Mouse (Mus musculus) intestine, embryonic 15.5 days (tissue): ENCODE measurements around the gene Atp1a3. TPM values are rescaled to one million over a fixed set of nuclear protein-coding genes. Genes with fewer than 3 reads are reported as not detected.
"Not testable (repeated sequence)": the region's sequence is repeated elsewhere in the genome, so short reads cannot be mapped to it uniquely, and the experiment has no call there.

Experiments used
- ATAC-seq: fragments of 200-750 bp; cut with Nextera tagmentation; 2 replicates; pipeline ENCODE4 v1.8.0; 2017; ENCODE audit warnings: moderate TSS enrichment, moderate library complexity
- H3K27ac ChIP-seq: fragments of 300-500 bp; sonication (generic); 2 replicates; pipeline ENCODE4 v1.5.1; 2015; ENCODE audit warnings: mild to moderate bottlenecking, inconsistent platforms
- H3K27me3 ChIP-seq: fragments of 300-500 bp; sonication (generic); replicated peaks from 2 replicates; pipeline ENCODE4 v1.6.1; 2015; ENCODE audit warnings: inconsistent platforms
- H3K36me3 ChIP-seq: fragments of 300-500 bp; sonication (generic); 2 replicates; pipeline ENCODE4 v1.6.1; 2015; ENCODE audit warnings: inconsistent platforms
- H3K4me1 ChIP-seq: fragments of 300-500 bp; sonication (generic); replicated peaks from 2 replicates; pipeline ENCODE4 v1.6.1; 2015; ENCODE audit warnings: inconsistent platforms
- H3K4me2 ChIP-seq: fragments of 300-500 bp; sonication (generic); replicated peaks from 2 replicates; pipeline ENCODE4 v1.6.1; 2015; ENCODE audit warnings: mild to moderate bottlenecking, inconsistent platforms
- H3K4me3 ChIP-seq: fragments of 300-500 bp; sonication (generic); replicated peaks from 2 replicates; pipeline ENCODE4 v1.5.1; 2015; ENCODE audit warnings: inconsistent platforms
- H3K9ac ChIP-seq: fragments of 300-500 bp; sonication (generic); 2 replicates; pipeline ENCODE4 v1.6.1; 2015; ENCODE audit warnings: inconsistent platforms
- H3K9me3 ChIP-seq: fragments of 300-500 bp; sonication (generic); 2 replicates; pipeline ENCODE4 v1.6.1; 2016; ENCODE audit warnings: inconsistent platforms
- WGBS: fragments of 180-500 bp; shearing (Covaris S2); methylation state at CpG from one replicate; pipeline ENCODE4 v1.1.7; 2015; 5-methylcytosine and 5-hydroxymethylcytosine counted together
- polyA plus RNA-seq: library from polyadenylated mRNA; unstranded; fragments of >200 nt; fragmentation: Nextera tagmentation; extraction: Ambion mirVana; gene quantifications from 2 replicates; pipeline ENCODE4 v1.2.1, GENCODE M21; 2015

Atp1a3 gene
- 3.8 TPM in 2 replicates for polyA plus RNA-seq

- Histone ChIP-seq H3K4me3 (peak within 1 kb of the TSS; percentile 35), H3K4me1 (peaks cover 14% of the 10 kb centered on the region), H3K9ac (no peak within 1 kb of the TSS), H3K27me3 (peaks cover 63% of the 10 kb centered on the region), H3K4me2 (peak within 1 kb of the TSS; percentile 67), H3K36me3 (no peaks in the 10 kb centered on the region), H3K9me3 (no peaks in the 10 kb centered on the region), H3K27ac (no peak within 1 kb of the TSS)
- peak; percentile 65 for ATAC-seq
- WGBS, result 3% methylated on average over 53 of the region's 54 CpGs
Measured at GRCm38 (mm10) chr7:25005421-25006065, at the start of gene Atp1a3. Gene Atp1a3 (minus strand): TSS chr7:25005958.

GRCm38 (mm10) chr7:25052587-25052986, 46.8 kb upstream of the Atp1a3 start:
- no peaks in the 10 kb centered on the region for H3K27me3 ChIP-seq
- H3K9ac ChIP-seq, result no peak overlapping the region
- no peak overlapping the region for H3K27ac ChIP-seq
- H3K4me1 ChIP-seq, result no peaks in the 10 kb centered on the region
- no peaks in the 10 kb centered on the region for H3K9me3 ChIP-seq
- no peak for ATAC-seq
- peaks cover 8% of the 10 kb centered on the region; the same call in 1 of the 2 replicates for H3K36me3 ChIP-seq
- WGBS, result 80% methylated on average over 3 of the region's 3 CpGs
- no peak overlapping the region for H3K4me3 ChIP-seq
- no peak overlapping the region for H3K4me2 ChIP-seq

GRCm38 (mm10) chr7:25049295-25049930, 43.7 kb upstream of the Atp1a3 start:
- WGBS, result 81% methylated on average over 16 of the region's 16 CpGs
- H3K4me2 ChIP-seq, result no peak overlapping the region
- H3K4me1 ChIP-seq, result no peaks in the 10 kb centered on the region
- no peak overlapping the region for H3K27ac ChIP-seq
- H3K4me3 ChIP-seq, result no peak overlapping the region
- H3K36me3 ChIP-seq, result peaks cover 9% of the 10 kb centered on the region; the same call in 1 of the 2 replicates
- H3K27me3 ChIP-seq, result no peaks in the 10 kb centered on the region
- no peak overlapping the region for H3K9ac ChIP-seq
- no peak for ATAC-seq
- no peaks in the 10 kb centered on the region for H3K9me3 ChIP-seq

- no peaks in the 10 kb centered on the region for H3K27me3 ChIP-seq
- no peak overlapping the region for H3K4me2 ChIP-seq
- no peaks in the 10 kb centered on the region for H3K9me3 ChIP-seq
- peaks cover 12% of the 10 kb centered on the region; the same call in 1 of the 2 replicates for H3K36me3 ChIP-seq
- ATAC-seq, result no peak
- no peak overlapping the region for H3K27ac ChIP-seq
- no peak overlapping the region for H3K4me3 ChIP-seq
- H3K9ac ChIP-seq, result no peak overlapping the region
- 90% methylated on average over 8 of the region's 8 CpGs for WGBS
- no peaks in the 10 kb centered on the region for H3K4me1 ChIP-seq
Measured at GRCm38 (mm10) chr7:25047363-25047762, 41.6 kb upstream of the Atp1a3 start.

- not testable (repeated sequence) for H3K27me3 ChIP-seq, H3K4me3 ChIP-seq, H3K27ac ChIP-seq, H3K9me3 ChIP-seq, H3K9ac ChIP-seq, H3K4me1 ChIP-seq, H3K4me2 ChIP-seq
- peak; percentile 62 for ATAC-seq
- H3K36me3 ChIP-seq, result peaks cover 12% of the 10 kb centered on the region; the same call in 1 of the 2 replicates
- WGBS, result 86% methylated on average over 7 of the region's 7 CpGs
Measured at GRCm38 (mm10) chr7:25044599-25044998, 38.8 kb upstream of the Atp1a3 start.

- H3K27me3 ChIP-seq, result no peaks in the 10 kb centered on the region
- no peak for ATAC-seq
- H3K4me2 ChIP-seq, result no peak overlapping the region
- peaks cover 12% of the 10 kb centered on the region; the same call in 1 of the 2 replicates for H3K36me3 ChIP-seq
- H3K27ac ChIP-seq, result no peak overlapping the region
- H3K4me3 ChIP-seq, result no peak overlapping the region
- no peaks in the 10 kb centered on the region for H3K4me1 ChIP-seq
- H3K9ac ChIP-seq, result no peak overlapping the region
- no peaks in the 10 kb centered on the region for H3K9me3 ChIP-seq
- WGBS, result 87% methylated on average over 12 of the region's 12 CpGs
Measured at GRCm38 (mm10) chr7:25041921-25042320, 36.2 kb upstream of the Atp1a3 start.

- no peak overlapping the region for H3K4me3 ChIP-seq
- H3K9ac ChIP-seq, result no peak overlapping the region
- 56% methylated on average over 7 of the region's 7 CpGs for WGBS
- no peaks in the 10 kb centered on the region for H3K9me3 ChIP-seq
- H3K27me3 ChIP-seq, result no peaks in the 10 kb centered on the region
- no peak for ATAC-seq
- no peaks in the 10 kb centered on the region; the same call in 1 of the 2 replicates for H3K36me3 ChIP-seq
- H3K4me1 ChIP-seq, result no peaks in the 10 kb centered on the region
- no peak overlapping the region for H3K4me2 ChIP-seq
- H3K27ac ChIP-seq, result no peak overlapping the region
Measured at GRCm38 (mm10) chr7:25035916-25036315, 30.2 kb upstream of the Atp1a3 start.

GRCm38 (mm10) chr7:25034796-25035195, 29.0 kb upstream of the Atp1a3 start:
- H3K4me1 ChIP-seq, result no peaks in the 10 kb centered on the region
- H3K9me3 ChIP-seq, result no peaks in the 10 kb centered on the region
- WGBS, result 90% methylated on average over 4 of the region's 4 CpGs
- no peak overlapping the region for H3K9ac ChIP-seq
- H3K4me3 ChIP-seq, result no peak overlapping the region
- no peak for ATAC-seq
- no peaks in the 10 kb centered on the region for H3K27me3 ChIP-seq
- no peak overlapping the region for H3K27ac ChIP-seq
- no peak overlapping the region for H3K4me2 ChIP-seq
- no peaks in the 10 kb centered on the region; the same call in 1 of the 2 replicates for H3K36me3 ChIP-seq

- Histone ChIP-seq H3K4me1 (no peaks in the 10 kb centered on the region), H3K27ac (no peak overlapping the region), H3K27me3 (no peaks in the 10 kb centered on the region), H3K9me3 (no peaks in the 10 kb centered on the region), H3K4me2 (no peak overlapping the region), H3K9ac (no peak overlapping the region), H3K4me3 (no peak overlapping the region), H3K36me3 (peaks cover 7% of the 10 kb centered on the region; the same call in 1 of the 2 replicates)
- WGBS, result 80% methylated on average over 3 of the region's 3 CpGs
- ATAC-seq, result no peak
Measured at GRCm38 (mm10) chr7:25031528-25031927, 25.8 kb upstream of the Atp1a3 start.

GRCm38 (mm10) chr7:25030032-25030753, 24.4 kb upstream of the Atp1a3 start:
- H3K27me3 ChIP-seq, result no peaks in the 10 kb centered on the region
- H3K27ac ChIP-seq, result no peak overlapping the region
- H3K36me3 ChIP-seq, result peaks cover 7% of the 10 kb centered on the region; the same call in 1 of the 2 replicates
- ATAC-seq, result 0 out of 2 replicates have a peak, but pooled peaks have one; percentile 34
- H3K4me2 ChIP-seq, result no peak overlapping the region
- H3K9me3 ChIP-seq, result no peaks in the 10 kb centered on the region
- no peak overlapping the region for H3K9ac ChIP-seq
- WGBS, result 41% methylated on average over 5 of the region's 5 CpGs
- H3K4me1 ChIP-seq, result no peaks in the 10 kb centered on the region
- H3K4me3 ChIP-seq, result no peak overlapping the region

- Histone ChIP-seq H3K27me3 (no peaks in the 10 kb centered on the region), H3K36me3 (peaks cover 11% of the 10 kb centered on the region; the same call in 1 of the 2 replicates), H3K27ac (no peak overlapping the region), H3K9ac (no peak overlapping the region), H3K4me3 (no peak overlapping the region), H3K4me2 (no peak overlapping the region), H3K4me1 (no peaks in the 10 kb centered on the region), H3K9me3 (no peaks in the 10 kb centered on the region)
- WGBS, result 71% methylated on average over 7 of the region's 7 CpGs
- ATAC-seq, result no peak
Measured at GRCm38 (mm10) chr7:25026452-25026851, 20.7 kb upstream of the Atp1a3 start.

- Histone ChIP-seq H3K27ac (no peak overlapping the region), H3K4me3 (no peak overlapping the region), H3K4me1 (no peaks in the 10 kb centered on the region), H3K4me2 (no peak overlapping the region), H3K9ac (no peak overlapping the region), H3K27me3 (no peaks in the 10 kb centered on the region), H3K36me3 (peaks cover 15% of the 10 kb centered on the region; the same call in 1 of the 2 replicates), H3K9me3 (no peaks in the 10 kb centered on the region)
- 62% methylated on average over 10 of the region's 10 CpGs for WGBS
- ATAC-seq, result 0 out of 2 replicates have a peak, but pooled peaks have one; percentile 17
Measured at GRCm38 (mm10) chr7:25025855-25026439, 20.2 kb upstream of the Atp1a3 start.
